Mouse (Mus musculus) testis, adult 2 months (tissue): ENCODE results near the gene Gm38100. TPM values are rescaled to one million over a fixed set of nuclear protein-coding genes. Genes with fewer than 3 reads are reported as not detected.

ENCODE experiments used
- H3K27ac ChIP-seq: fragments of 200-500 bp; 2 replicates; pipeline ENCODE4 v1.5.1; 2012; ENCODE audit warnings: low read depth, low read length; ENCODE audit not compliant: control insufficient read depth, insufficient read depth
- H3K27me3 ChIP-seq: fragments of 200-500 bp; 2 replicates; pipeline ENCODE4 v1.6.1; 2012; ENCODE audit warnings: mild to moderate bottlenecking, low read length, moderate library complexity; ENCODE audit not compliant: control insufficient read depth, insufficient read depth
- H3K36me3 ChIP-seq: fragments of 200-500 bp; 2 replicates; pipeline ENCODE4 v1.6.1; 2012; ENCODE audit warnings: mild to moderate bottlenecking, low read length; ENCODE audit not compliant: control insufficient read depth, insufficient read depth
- H3K4me1 ChIP-seq: fragments of 200-500 bp; 2 replicates; pipeline ENCODE4 v1.6.1; 2012; ENCODE audit warnings: low read length; ENCODE audit not compliant: control insufficient read depth, insufficient read depth
- H3K4me3 ChIP-seq: fragments of 200-500 bp; 2 replicates; pipeline ENCODE4 v1.5.1; 2012; ENCODE audit warnings: low read depth, mild to moderate bottlenecking, low read length, moderate library complexity, mixed read lengths; ENCODE audit not compliant: control insufficient read depth
- CTCF ChIP-seq: fragments of 200-500 bp; IDR thresholded peaks from 2 replicates; pipeline ENCODE4 v1.5.1; 2012; ENCODE audit warnings: low read depth, mild to moderate bottlenecking, inconsistent platforms, low read length, moderate library complexity; ENCODE audit not compliant: control insufficient read depth, insufficient read depth, insufficient replicate concordance
- POLR2A ChIP-seq: fragments of 200-500 bp; IDR thresholded peaks from 2 replicates; pipeline ENCODE4 v1.6.1; 2012; ENCODE audit warnings: low read depth, mild to moderate bottlenecking, inconsistent platforms, low read length, moderate library complexity; ENCODE audit not compliant: control insufficient read depth
- polyA plus RNA-seq: library from polyadenylated mRNA; depleted of rRNA; stranded (reverse); fragments of >200 nt; gene quantifications from 2 replicates; pipeline ENCODE4 v1.2.3, GENCODE M21; 2012

Gm38100 gene
- polyA plus RNA-seq, 1 experiment = 0.21 TPM

GRCm38 (mm10) chr1:175938731-175939130 is 18.6 kb downstream of the Gm38100 start:
- no peaks in the 10 kb centered on the region; the same call in 1 of the 2 replicates for H3K4me1 ChIP-seq
- H3K36me3 ChIP-seq = no peaks in the 10 kb centered on the region
- TF ChIP-seq CTCF (no peak), POLR2A (no peak)
- no peaks in the 10 kb centered on the region for H3K27me3 ChIP-seq
- H3K27ac ChIP-seq = no peak overlapping the region
- no peak overlapping the region for H3K4me3 ChIP-seq

- no peaks in the 10 kb centered on the region for H3K27me3 ChIP-seq
- TF ChIP-seq CTCF (no peak), POLR2A (no peak)
- H3K4me3 ChIP-seq = no peak overlapping the region
- no peak overlapping the region for H3K27ac ChIP-seq
- no peaks in the 10 kb centered on the region for H3K36me3 ChIP-seq
- H3K4me1 ChIP-seq = no peaks in the 10 kb centered on the region
Observed at GRCm38 (mm10) chr1:175943168-175943567, 23.0 kb downstream of the Gm38100 start.

GRCm38 (mm10) chr1:175946718-175947315 is 26.7 kb downstream of the Gm38100 start:
- H3K27me3 ChIP-seq = no peaks in the 10 kb centered on the region
- no peaks in the 10 kb centered on the region for H3K36me3 ChIP-seq
- H3K27ac ChIP-seq = no peak overlapping the region
- H3K4me1 ChIP-seq = no peaks in the 10 kb centered on the region
- H3K4me3 ChIP-seq = no peak overlapping the region
- TF ChIP-seq CTCF (no peak), POLR2A (no peak)

GRCm38 (mm10) chr1:175950421-175950820 is 30.3 kb downstream of the Gm38100 start:
- Histone ChIP-seq H3K27ac (no peak overlapping the region), H3K4me1 (no peaks in the 10 kb centered on the region), H3K27me3 (no peaks in the 10 kb centered on the region), H3K4me3 (no peak overlapping the region), H3K36me3 (no peaks in the 10 kb centered on the region)
- TF ChIP-seq POLR2A (no peak), CTCF (no peak)

GRCm38 (mm10) chr1:175950851-175951250 is 30.7 kb downstream of the Gm38100 start:
- H3K27ac ChIP-seq = no peak overlapping the region
- no peaks in the 10 kb centered on the region for H3K27me3 ChIP-seq
- no peak for TF ChIP-seq CTCF
- H3K4me3 ChIP-seq = no peak overlapping the region
- H3K4me1 ChIP-seq = no peaks in the 10 kb centered on the region
- H3K36me3 ChIP-seq = no peaks in the 10 kb centered on the region

GRCm38 (mm10) chr1:175961786-175962185 is 41.7 kb downstream of the Gm38100 start:
- Histone ChIP-seq H3K27ac (no peak overlapping the region), H3K36me3 (no peaks in the 10 kb centered on the region), H3K27me3 (no peaks in the 10 kb centered on the region), H3K4me1 (no peaks in the 10 kb centered on the region), H3K4me3 (no peak overlapping the region)
- no peak for TF ChIP-seq POLR2A
- TF ChIP-seq CTCF = no peak

- Histone ChIP-seq H3K4me1 (no peaks in the 10 kb centered on the region), H3K36me3 (no peaks in the 10 kb centered on the region), H3K27ac (no peak overlapping the region), H3K27me3 (no peaks in the 10 kb centered on the region), H3K4me3 (no peak overlapping the region)
- TF ChIP-seq CTCF (no peak), POLR2A (no peak)
Observed at GRCm38 (mm10) chr1:175967004-175967745, 47.0 kb downstream of the Gm38100 start.
